Mouse (Mus musculus) ES-Bruce4 (cell line): ENCODE results near the gene Gabrd. TPM values are rescaled to one million over a fixed set of nuclear protein-coding genes. Genes with fewer than 3 reads are reported as not detected.

ENCODE experiments used
- H3K27ac ChIP-seq: 2 replicates; pipeline ENCODE4 v1.5.1; 2012; ENCODE audit warnings: low read length, inconsistent platforms; ENCODE audit not compliant: insufficient read depth
- H3K27me3 ChIP-seq: 2 replicates; pipeline ENCODE4 v1.6.1; 2012; ENCODE audit warnings: mild to moderate bottlenecking, low read length, inconsistent platforms; ENCODE audit not compliant: control insufficient read depth, poor library complexity, insufficient read depth, severe bottlenecking
- H3K36me3 ChIP-seq: 2 replicates; pipeline ENCODE4 v1.6.1; 2012; ENCODE audit warnings: inconsistent platforms, mild to moderate bottlenecking, low read length, moderate library complexity; ENCODE audit not compliant: control insufficient read depth, poor library complexity, insufficient read depth, severe bottlenecking
- H3K4me1 ChIP-seq: one replicate; pipeline ENCODE4 v1.8.1; 2011; ENCODE audit warnings: low read length; ENCODE audit not compliant: control insufficient read depth, insufficient read depth
- H3K4me3 ChIP-seq: 2 replicates; pipeline ENCODE4 v1.5.1; 2011; ENCODE audit warnings: low read depth, mild to moderate bottlenecking, low read length
- H3K9ac ChIP-seq: 2 replicates; pipeline ENCODE4 v1.6.1; 2012; ENCODE audit warnings: low read depth, mild to moderate bottlenecking, inconsistent platforms; ENCODE audit not compliant: poor library complexity, severe bottlenecking
- H3K9me3 ChIP-seq: replicated peaks from 2 replicates; pipeline ENCODE4 v1.6.1; 2012; ENCODE audit warnings: mild to moderate bottlenecking, low read length, inconsistent platforms; ENCODE audit not compliant: control insufficient read depth, poor library complexity, insufficient read depth, severe bottlenecking
- CTCF ChIP-seq: IDR thresholded peaks from one replicate; pipeline ENCODE4 v1.8.1; 2011; ENCODE audit warnings: low read depth, low read length
- EP300 ChIP-seq: IDR thresholded peaks from 2 replicates; pipeline ENCODE4 v1.6.1; 2011; ENCODE audit warnings: low read depth, low read length; ENCODE audit not compliant: insufficient read depth
- POLR2A ChIP-seq: IDR thresholded peaks from one replicate; pipeline ENCODE4 v1.8.1; 2011; ENCODE audit warnings: low read length; ENCODE audit not compliant: insufficient read depth
- polyA plus RNA-seq: library from polyadenylated mRNA; stranded (reverse); fragments of >200 nt; gene quantifications from 2 replicates; pipeline ENCODE4 v1.2.4, GENCODE M21; 2011; ENCODE audit warnings: low read depth; ENCODE audit not compliant: missing spikeins, insufficient read depth, insufficient read length

The Gabrd gene
- polyA plus RNA-seq, 1 experiment: not detected

DNA sequence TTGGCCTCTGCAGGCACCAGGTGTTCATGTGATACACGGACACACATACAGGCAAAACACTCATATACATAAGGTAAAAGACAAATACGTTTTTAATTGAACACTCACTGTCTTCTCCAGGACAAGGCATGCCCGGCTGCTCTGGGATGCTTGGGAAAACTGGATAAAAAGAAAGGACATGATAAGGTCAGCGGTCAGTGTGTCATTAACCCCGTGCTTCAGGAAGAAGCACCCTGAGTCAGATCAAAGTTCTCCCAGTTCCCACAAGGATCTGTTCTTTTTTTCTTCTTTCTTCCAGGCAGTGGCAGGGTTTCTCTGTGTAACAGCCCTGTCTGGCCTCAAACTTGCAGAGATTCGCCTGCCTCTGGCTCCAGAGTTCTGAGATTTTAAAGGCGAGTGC lies 43.4 kb downstream of the Gabrd start:
- no peak overlapping the region for H3K4me3 ChIP-seq
- peaks cover 8% of the 10 kb centered on the region for H3K4me1 ChIP-seq
- no peak overlapping the region for H3K9ac ChIP-seq
- H3K9me3 ChIP-seq: no peaks in the 10 kb centered on the region
- no peak overlapping the region for H3K27ac ChIP-seq
- H3K27me3 ChIP-seq: no peaks in the 10 kb centered on the region
- no peak for TF ChIP-seq POLR2A
- no peak for TF ChIP-seq CTCF
- no peak for TF ChIP-seq EP300
- 0 out of 2 replicates have a peak, but pooled peaks cover 4% of the 10 kb centered on the region for H3K36me3 ChIP-seq

DNA sequence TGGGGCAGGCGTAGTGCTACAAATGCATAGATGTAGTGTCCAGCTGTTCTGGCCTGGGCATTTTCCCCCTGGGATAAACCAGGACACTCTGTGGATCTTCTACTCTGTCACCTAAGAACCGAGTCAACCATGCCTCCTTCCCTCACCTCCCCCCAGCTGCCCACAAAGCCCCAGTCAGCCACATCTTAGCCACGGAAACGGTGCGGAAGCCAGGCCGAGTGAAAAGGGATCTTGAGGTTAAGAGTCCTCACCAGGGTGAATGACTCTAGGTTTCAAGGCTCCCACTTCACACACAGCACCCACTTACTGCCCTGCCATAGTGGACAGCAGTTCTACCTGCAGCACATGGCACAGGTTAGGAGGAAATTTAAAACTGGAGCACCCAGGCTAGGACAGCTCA lies 43.9 kb downstream of the Gabrd start:
- TF ChIP-seq CTCF (no peak), POLR2A (no peak), EP300 (no peak)
- Histone ChIP-seq H3K36me3 (0 out of 2 replicates have a peak, but pooled peaks cover 4% of the 10 kb centered on the region), H3K27ac (no peak overlapping the region)

DNA sequence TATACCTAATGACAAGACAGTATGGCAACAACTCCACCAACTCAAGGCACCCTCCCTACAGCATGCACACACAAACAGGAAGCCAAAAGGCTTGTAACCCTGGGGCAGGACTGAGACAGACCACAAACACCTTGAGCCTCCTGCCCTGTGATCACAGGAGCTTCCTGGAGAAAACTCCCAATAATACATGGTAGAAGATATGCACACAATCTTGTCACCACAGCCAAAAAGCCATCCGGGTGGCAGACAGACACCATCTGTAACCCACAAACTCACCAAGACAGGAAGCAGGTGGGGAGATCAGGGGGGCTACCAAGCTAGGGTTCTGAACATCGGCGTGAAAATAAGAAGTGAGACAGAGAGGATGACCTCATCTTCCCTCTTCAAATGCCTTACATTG lies 45.3 kb downstream of the Gabrd start:
- Histone ChIP-seq H3K27ac (no peak overlapping the region), H3K4me1 (peaks cover 2% of the 10 kb centered on the region), H3K9me3 (no peaks in the 10 kb centered on the region), H3K9ac (no peak overlapping the region), H3K4me3 (no peak overlapping the region), H3K27me3 (no peaks in the 10 kb centered on the region), H3K36me3 (0 out of 2 replicates have a peak, but pooled peaks cover 4% of the 10 kb centered on the region)
- no peak for TF ChIP-seq POLR2A
- no peak for TF ChIP-seq EP300
- TF ChIP-seq CTCF: no peak

More for the DNA sequence above, 43.9 kb downstream of the Gabrd start:
- no peaks in the 10 kb centered on the region for H3K9me3 ChIP-seq
- no peak overlapping the region for H3K4me3 ChIP-seq
- no peaks in the 10 kb centered on the region for H3K27me3 ChIP-seq
- no peak overlapping the region for H3K9ac ChIP-seq
- H3K4me1 ChIP-seq: peaks cover 3% of the 10 kb centered on the region

DNA sequence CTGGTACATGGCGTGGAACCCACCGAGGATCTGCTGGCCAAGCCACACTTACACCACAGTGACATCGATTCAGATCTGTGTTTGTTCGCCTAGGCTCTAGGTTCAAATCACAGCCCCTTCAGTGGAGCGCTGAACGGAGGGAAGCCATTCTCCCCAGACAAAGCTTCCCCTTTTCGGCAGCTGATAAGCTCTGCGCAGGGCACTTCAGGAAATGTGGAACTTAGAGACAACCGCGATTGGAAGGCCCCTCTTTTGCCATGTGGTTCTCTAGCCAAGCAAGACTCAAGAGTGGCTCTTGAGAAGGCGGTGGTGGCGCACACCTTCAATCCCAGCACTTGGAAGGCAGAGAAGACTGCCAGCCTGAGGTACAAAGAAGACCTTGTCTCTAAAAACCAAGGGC lies 51.6 kb downstream of the Gabrd start:
- no peak overlapping the region for H3K4me3 ChIP-seq
- no peak for TF ChIP-seq EP300
- no peak overlapping the region for H3K9ac ChIP-seq
- H3K27me3 ChIP-seq: no peaks in the 10 kb centered on the region
- no peaks in the 10 kb centered on the region for H3K9me3 ChIP-seq
- no peaks in the 10 kb centered on the region for H3K36me3 ChIP-seq
- peaks cover 2% of the 10 kb centered on the region for H3K4me1 ChIP-seq
- H3K27ac ChIP-seq: no peak overlapping the region

DNA sequence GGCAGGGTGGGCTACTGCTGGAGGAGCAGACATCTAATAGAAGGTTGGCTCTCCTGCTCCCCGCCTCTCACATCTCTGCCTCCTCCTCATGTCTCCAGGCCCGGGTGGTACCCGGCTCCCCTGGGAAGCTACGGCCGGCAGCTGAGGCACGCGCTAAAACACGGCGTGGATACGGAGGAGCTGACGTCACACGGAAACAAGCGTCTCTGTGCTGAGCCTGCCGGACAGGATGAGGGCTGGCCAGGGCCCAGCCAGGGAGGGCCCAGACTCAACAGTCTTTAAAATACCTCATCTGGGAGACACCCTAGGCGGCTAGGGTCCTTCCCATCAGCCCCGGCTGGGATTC lies 52.3 kb downstream of the Gabrd start:
- H3K27ac ChIP-seq: no peak overlapping the region
- H3K9me3 ChIP-seq: no peaks in the 10 kb centered on the region
- no peaks in the 10 kb centered on the region for H3K27me3 ChIP-seq
- no peak overlapping the region for H3K9ac ChIP-seq
- peak overlapping the region; percentile 17 for H3K4me3 ChIP-seq
- H3K36me3 ChIP-seq: no peaks in the 10 kb centered on the region
- peaks cover 2% of the 10 kb centered on the region for H3K4me1 ChIP-seq
- no peak for TF ChIP-seq POLR2A

DNA sequence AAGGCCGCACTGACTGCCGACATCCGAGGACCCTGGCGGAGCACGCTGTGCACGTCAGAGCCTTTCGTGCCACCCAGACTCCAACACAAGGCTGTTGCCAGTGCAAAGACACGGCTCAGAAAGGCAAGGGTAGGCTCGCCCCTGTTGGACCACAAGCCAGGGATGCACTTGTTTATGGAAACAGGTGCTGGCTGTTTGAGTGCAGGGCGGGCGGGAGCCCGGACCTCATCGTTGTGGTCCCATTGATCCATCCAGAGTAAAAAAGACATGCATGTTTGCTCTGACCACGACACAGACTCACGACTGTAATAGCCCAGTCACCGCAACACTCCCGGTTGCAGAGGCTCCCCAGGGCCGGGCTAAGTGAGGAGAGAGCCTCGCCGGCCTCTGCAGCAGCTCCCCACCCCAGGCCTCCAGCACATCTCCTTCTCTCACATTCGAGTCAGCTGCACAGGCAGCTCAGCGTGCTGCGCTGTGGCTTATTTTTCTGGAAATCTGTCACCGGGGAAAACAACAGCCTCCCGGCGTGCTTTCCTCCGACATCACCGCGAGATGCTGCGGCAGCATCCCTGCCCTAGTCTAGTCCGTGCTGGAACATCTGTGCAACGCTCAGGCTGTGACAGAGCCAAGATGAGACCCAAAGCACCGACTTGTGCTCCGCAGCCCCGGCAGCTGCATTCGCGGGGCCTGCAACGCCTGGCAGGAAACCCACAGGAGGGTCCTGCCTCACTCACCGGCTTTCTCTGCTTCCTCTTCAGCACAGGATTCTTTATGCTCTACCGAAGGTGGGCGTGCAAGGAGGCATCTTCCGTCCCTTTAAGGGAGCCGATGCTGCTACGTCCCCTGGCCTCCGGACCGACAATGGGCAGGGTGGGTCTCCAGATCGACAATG lies 53.0 kb downstream of the Gabrd start:
- H3K36me3 ChIP-seq: no peaks in the 10 kb centered on the region
- H3K4me1 ChIP-seq: peaks cover 2% of the 10 kb centered on the region
- no peak overlapping the region for H3K9ac ChIP-seq
- no peaks in the 10 kb centered on the region for H3K9me3 ChIP-seq
- no peak for TF ChIP-seq EP300
- TF ChIP-seq CTCF: no peak
- no peak for TF ChIP-seq POLR2A
- H3K27me3 ChIP-seq: no peaks in the 10 kb centered on the region
- H3K27ac ChIP-seq: no peak overlapping the region
- peak overlapping the region; percentile 17 for H3K4me3 ChIP-seq
